Mouse (Mus musculus): Measurements from ENCODE around the gene Chd8. TPM values are rescaled to one million over a fixed set of nuclear protein-coding genes. Genes with fewer than 3 reads are reported as not detected.

Gene Chd8
- polyA plus RNA-seq (2017; shearing (Covaris generic)) = 10 to 100 TPM; 30.5 to 32.9 TPM

GRCm38 (mm10) chr14:52257484-52258213, at the start of gene Chd8:
Gene Chd8 (minus strand): TSS chr14:52257780.

GRCm38 (mm10) chr14:52304644-52305271, 47.2 kb upstream of the Chd8 start, which contains the start of gene Mettl3:
Gene Mettl3 (minus strand): TSS chr14:52305128.

GRCm38 (mm10) chr14:52278932-52279746, 21.6 kb upstream of the Chd8 start, which contains the start of the genes Tox4 and Rab2b:
Gene Tox4 (plus strand): TSS chr14:52279146.
Gene Rab2b (minus strand): TSS chr14:52279545.

GRCm38 (mm10) chr14:52197156-52197878, 60.3 kb downstream of the Chd8 start, which contains the start of gene Supt16:
Gene Supt16 (minus strand): TSS chr14:52197416.

Other genes starting within 250 kb of the Chd8 start
- gene Tmem253, start 242.1 kb downstream of the Chd8 start, polyA plus RNA-seq (2017; shearing (Covaris generic)) = not detected
- 10 to 100 TPM; 12.7 to 20.2 TPM for gene Zfp219, start 237.0 kb downstream of the Chd8 start, polyA plus RNA-seq (2017; shearing (Covaris generic))
- under 1 TPM in 1 of 2 experiments, not detected in 1; 0.36 TPM for gene Olfr221, start 215.3 kb downstream of the Chd8 start, polyA plus RNA-seq (2017; shearing (Covaris generic))
- gene Hnrnpc, start 153.8 kb downstream of the Chd8 start, polyA plus RNA-seq (2017; shearing (Covaris generic)) = 100 to 1,000 TPM; 335 to 426 TPM
- gene Rpgrip1, start 147.1 kb downstream of the Chd8 start, polyA plus RNA-seq (2017; shearing (Covaris generic)) = 1 to 10 TPM; 5.2 to 6.4 TPM
- 10 to 100 TPM; 20.2 to 21.9 TPM for gene Supt16, start 60.4 kb downstream of the Chd8 start, polyA plus RNA-seq (2017; shearing (Covaris generic))
- 10 to 100 TPM; 84.0 to 88.3 TPM for gene Tox4, start 21.4 kb upstream of the Chd8 start, polyA plus RNA-seq (2017; shearing (Covaris generic))
- gene Rab2b, start 21.8 kb upstream of the Chd8 start, polyA plus RNA-seq (2017; shearing (Covaris generic)) = 10 to 100 TPM; 15.0 to 22.1 TPM
- gene Mettl3, start 47.3 kb upstream of the Chd8 start, polyA plus RNA-seq (2017; shearing (Covaris generic)) = 10 to 100 TPM; 49.0 to 56.2 TPM
- gene Sall2, start 71.0 kb upstream of the Chd8 start, polyA plus RNA-seq (2017; shearing (Covaris generic)) = 1 to 10 TPM; 2.1 to 4.3 TPM
- gene Olfr1513, start 98.6 kb upstream of the Chd8 start, polyA plus RNA-seq (2017; shearing (Covaris generic)) = under 1 TPM in 1 of 2 experiments, not detected in 1; 0.10 TPM
- not detected for gene Olfr1512, start 121.4 kb upstream of the Chd8 start, polyA plus RNA-seq (2017; shearing (Covaris generic))
- under 1 TPM in 1 of 2 experiments, not detected in 1; 0.21 TPM for gene Olfr1511, start 139.6 kb upstream of the Chd8 start, polyA plus RNA-seq (2017; shearing (Covaris generic))
- under 1 TPM in 1 of 2 experiments, not detected in 1; 0.38 TPM for gene Olfr1510, start 156.6 kb upstream of the Chd8 start, polyA plus RNA-seq (2017; shearing (Covaris generic))
- gene Olfr1509, start 185.2 kb upstream of the Chd8 start, polyA plus RNA-seq (2017; shearing (Covaris generic)) = not detected
- under 1 TPM in 1 of 2 experiments, not detected in 1; 0.02 TPM for gene Olfr1508, start 209.7 kb upstream of the Chd8 start, polyA plus RNA-seq (2017; shearing (Covaris generic))
- gene Olfr1507, start 238.0 kb upstream of the Chd8 start, polyA plus RNA-seq (2017; shearing (Covaris generic)) = not detected

Measured in activated CD4-positive, CD25-positive, alpha-beta regulatory T cell (primary cell).